Mouse (Mus musculus) G1E-ER4 (cell line): ENCODE measurements around the gene Tango2. TPM values are rescaled to one million over a fixed set of nuclear protein-coding genes. Genes with fewer than 3 reads are reported as not detected.

ENCODE experiments used
- GATA1 ChIP-seq: IDR thresholded peaks from one replicate; pipeline ENCODE4 v1.8.0; 2012; ENCODE audit warnings: low read length, inconsistent platforms
- polyA plus RNA-seq: library from polyadenylated mRNA; stranded (reverse); fragments of >175 nt; gene quantifications from 2 replicates; pipeline ENCODE4 v1.2.3, GENCODE M21; 2012

The Tango2 gene
- polyA plus RNA-seq: 36.6 and 47.4 TPM in 2 replicates

DNA sequence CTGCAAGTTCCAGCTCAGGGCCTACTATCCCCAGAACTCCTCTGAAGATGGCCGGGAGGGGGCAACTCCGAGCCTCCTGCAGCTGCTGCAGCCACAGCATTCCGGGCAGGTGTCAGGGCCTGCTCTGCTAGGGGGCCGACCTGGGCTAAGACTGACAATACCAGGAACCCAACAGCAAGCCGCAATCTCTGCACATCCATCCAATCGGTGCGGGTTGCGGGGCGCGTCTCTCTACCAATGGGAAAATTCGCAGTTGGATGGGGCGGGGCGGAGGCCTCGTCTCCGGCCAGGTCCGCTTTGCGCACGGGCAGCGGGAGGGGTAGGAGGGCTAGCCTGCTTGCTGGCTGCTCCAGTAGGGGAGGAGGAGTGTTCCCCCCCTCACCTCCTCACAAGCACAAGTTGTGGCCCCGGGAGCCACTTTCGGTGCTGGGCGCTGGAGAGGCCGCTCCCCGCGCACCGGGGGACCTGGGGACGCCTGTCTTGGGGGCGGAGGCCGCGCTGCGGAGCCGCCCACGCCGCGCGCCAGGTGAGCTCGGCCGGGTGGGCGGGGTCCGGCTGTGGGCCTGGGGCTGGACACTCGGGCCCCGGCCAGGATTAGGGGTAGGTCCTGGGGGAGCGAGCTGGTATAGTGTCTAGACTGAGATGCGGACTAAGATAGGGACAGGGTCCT, at the start of gene Tango2, which contains the start of gene Arvcf:
Gene Tango2 (minus strand): TSS at position 173 of the 670 bp plus-strand sequence.
Gene Arvcf (plus strand): TSS at position 252 of the 670 bp plus-strand sequence.
- no peak for TF ChIP-seq GATA1

DNA sequence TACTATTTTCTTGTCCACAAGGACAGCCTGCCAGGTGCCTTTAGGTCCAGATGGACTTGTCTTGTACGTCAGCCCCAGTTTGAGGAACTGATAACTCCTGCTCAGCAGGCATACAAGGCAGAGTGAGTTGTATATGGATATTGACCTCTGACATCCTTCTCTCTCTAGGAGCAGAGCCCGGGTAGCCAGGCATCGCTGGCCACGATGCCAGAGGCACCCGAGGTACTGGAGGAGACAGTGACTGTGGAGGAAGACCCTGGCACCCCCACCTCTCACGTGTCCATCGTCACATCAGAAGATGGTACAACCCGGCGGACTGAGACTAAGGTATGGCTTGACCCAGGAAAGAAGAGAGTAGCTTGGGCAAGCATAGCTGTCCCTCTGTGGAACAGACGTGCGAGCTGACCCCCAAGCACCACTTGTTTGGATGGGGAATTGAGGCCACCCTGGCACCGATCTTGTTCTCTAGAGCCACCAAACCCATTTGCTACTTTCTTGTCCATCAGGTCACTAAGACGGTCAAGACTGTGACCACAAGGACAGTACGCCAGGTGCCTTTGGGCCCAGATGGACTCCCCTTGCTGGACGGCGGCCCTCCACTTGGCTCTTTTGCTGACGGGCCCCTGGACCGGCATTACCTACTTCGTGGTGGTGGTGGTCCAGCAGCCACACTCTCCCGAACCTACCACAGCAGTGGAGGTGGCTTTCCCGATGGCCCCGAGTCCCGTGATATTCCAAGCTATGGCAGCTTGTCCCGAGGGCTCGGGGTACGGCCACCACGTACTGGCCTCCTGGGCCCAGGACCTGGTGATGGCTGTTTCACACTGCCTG, 49.1 kb upstream of the Tango2 start:
- no peak for TF ChIP-seq GATA1

DNA sequence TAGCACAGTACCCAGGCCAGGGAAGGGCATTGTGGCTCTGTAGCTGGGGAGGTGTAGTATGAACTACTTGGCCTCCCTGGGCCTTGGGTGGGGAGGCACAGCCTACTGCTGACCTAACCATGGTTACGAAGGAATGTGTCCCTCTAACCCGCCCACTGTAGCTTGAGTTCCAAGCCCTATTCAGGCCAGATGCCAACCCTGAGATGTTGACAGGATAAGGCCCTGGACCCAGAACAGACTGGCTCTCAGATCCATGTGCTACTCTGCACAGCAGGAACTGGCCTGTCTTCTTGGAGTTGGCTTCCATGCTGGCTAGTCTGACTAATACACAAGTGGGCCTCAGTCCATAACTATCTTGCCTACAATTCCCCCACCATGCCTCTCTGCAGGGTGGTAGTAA, 48.3 kb upstream of the Tango2 start:
- no peak for TF ChIP-seq GATA1

DNA sequence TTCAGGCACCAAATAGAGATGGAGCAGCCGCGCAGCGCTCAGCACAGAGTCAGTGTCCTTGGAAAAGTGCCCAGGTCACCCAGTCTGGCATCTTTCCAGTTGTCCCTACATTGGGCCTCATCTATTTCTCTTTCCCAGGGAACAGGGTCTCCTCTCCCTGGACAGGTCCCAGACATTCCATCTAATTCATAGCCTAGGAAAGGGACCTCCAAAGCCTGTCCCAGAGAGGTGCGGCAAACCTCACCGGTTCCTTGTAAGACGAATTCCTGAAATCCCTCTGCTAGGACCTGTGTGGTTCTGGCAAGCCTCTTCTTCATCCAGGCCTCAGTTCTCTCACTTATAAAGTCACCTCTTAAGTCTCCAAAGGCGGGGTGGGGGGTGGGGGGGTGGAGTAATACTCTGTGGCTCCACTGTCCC, 47.7 kb upstream of the Tango2 start:
- TF ChIP-seq GATA1: no peak

DNA sequence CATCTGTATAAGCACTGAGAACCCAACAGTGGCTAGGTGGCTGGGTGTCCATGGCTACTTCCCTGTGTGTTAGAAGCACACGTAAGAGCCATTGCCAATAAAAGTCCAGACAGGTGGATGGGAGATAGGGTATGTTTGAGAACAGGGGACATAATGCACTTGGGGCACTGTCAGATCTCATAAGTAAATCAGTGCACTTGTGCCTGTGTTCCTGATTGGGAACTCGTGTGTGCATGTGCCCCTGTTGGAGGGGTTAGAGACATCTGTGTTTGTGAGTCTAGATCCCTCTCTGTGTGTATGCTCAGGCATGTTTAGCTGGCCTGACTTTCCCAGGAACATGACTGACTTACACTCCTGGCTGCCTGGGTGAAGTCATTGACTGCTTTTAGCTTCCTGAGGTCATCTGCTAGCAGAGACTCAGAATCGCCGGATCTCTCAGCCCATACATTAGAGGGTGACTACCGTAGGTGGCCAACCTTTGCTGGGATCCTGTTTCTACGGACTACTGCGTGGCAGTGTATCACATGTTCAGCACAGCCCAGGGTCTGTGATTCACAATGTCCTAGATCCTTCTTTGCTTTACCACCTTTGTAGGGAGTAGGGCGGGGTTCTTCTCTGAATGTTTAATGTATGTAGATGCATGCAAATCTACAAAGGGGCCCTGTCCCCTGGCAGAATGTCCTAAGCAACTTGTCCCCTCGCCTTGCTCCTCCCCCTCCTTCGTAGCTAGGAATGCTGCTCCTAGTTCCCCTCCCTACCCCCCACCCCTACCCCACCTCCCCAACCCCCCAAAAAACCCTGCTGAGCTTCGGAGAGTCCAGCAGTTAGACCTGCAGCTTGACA, 47.1 kb upstream of the Tango2 start:
- TF ChIP-seq GATA1: no peak

DNA sequence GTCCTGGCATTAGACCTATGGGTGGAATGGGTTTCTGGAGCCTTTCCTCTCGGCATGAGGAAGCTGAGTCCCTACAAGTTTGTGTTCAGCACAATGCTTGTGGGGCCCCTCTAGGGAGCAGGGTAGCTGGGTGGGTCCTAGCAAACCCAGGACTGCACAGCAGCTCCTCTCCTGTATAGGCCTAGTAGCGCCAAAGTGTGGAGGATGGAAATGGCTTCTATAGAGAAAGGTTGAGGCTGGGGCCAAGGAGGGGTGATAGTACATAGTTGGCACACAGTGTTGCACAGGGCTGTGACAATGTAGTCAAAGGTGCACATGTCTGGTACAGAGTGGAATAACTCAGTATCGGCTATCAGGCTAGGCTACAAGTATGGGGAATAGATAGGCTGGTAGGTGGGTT, 46.2 kb upstream of the Tango2 start:
- TF ChIP-seq GATA1: no peak

DNA sequence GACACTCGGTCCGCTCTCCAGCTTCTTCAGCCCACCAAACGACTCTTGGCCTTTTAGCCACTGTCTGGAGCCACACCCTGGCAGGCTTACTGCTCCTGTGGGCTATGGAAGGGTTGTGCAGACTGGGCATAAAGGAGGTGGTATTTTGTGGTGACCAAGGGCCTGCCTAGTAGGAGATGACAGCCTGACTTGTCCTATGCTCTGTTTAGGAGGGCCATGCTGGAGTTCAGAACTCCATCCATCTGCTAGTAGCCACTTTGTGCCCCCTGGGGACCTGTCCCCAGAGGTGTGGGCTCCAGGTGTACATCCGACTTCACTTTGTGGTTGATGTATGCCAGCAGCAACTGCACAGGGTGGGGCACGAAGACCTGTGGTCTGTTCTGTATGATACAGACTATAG, 45.7 kb upstream of the Tango2 start:
- no peak for TF ChIP-seq GATA1

DNA sequence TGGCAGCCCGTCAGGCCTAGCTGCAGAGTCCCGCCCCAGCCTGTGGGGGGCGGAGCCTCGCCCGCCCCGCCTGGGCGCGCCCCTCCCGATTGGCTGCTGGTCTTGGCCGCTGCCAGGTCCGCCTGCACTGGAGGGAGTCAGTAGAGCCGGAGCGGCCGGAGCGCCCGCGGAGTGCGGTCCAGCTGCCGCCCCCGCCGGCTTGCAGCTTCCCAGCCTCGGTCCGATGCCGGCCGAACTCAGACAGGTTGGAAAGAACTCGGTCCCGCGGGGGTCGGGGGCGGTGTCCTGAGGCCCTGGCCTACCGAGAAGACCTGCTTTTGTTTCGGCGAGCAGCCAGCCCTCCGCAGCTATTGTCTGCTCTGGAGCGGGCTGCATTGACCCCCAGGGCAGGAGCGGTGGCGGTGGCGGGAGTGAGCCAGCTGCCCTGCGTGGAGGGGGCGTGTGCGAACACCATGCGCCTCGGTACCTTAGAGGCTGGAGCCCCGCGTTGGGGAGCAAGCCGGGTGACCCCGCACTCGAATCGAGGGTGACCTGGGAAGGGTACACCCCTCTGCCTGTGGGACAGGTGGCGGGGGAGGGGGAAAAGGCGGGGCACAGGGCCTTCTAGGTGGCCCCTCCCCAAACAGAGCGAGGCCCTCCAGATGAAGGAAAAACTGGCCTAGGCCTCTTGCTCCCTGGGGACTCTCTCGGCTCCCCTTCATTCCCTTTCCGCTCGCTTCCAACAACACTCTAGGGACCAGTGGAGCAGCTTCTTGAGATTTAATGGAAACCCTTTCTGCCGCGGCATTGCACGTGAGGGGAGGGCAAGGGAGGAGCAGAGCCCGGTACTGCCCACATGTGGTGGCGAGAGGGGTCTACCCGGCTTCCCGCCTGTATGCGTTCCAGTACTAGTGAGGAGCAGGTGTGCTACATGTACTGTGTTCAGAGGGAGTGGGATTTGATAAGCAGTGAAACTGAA, 44.8 kb upstream of the Tango2 start:
- TF ChIP-seq GATA1: no peak

DNA sequence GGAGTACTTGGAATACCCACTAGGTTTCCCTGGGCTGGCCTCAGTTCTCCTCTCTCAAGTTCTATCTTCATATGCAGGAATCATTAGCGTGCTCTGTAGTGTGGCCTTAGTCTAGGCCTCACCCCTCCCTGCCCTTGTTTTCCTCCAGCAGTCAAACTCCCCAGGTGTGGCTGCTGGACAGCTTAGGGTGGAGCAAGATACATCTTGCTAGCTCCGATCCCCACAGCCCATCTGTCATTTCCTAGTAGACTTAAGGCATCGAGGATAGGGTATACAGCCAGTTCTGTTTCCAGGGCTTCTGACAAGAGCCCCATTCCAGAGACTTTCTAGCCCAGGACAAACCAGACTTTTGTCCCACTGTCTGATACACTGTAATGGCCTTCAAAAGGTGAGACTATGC, 43.8 kb upstream of the Tango2 start:
- no peak for TF ChIP-seq GATA1

DNA sequence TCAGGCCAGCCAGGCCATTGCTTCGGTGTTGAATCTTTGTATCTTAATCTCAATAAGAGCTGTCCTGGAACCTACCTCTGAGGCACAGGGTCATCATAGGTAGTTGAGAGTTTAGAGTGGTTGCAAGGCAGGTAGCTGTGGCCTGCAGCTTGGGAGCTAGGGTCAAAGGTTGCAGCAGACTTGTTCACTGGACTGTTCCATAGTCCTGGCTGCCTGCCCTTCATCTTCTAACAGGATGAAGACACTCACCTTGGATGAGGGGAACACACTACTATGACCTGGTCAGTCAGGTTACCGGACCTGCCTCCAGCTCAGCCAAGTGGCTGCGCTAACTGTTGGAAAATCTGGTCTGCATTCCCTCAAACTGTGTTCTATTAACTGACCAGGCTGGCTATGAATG, 43.2 kb upstream of the Tango2 start:
- TF ChIP-seq GATA1: no peak

DNA sequence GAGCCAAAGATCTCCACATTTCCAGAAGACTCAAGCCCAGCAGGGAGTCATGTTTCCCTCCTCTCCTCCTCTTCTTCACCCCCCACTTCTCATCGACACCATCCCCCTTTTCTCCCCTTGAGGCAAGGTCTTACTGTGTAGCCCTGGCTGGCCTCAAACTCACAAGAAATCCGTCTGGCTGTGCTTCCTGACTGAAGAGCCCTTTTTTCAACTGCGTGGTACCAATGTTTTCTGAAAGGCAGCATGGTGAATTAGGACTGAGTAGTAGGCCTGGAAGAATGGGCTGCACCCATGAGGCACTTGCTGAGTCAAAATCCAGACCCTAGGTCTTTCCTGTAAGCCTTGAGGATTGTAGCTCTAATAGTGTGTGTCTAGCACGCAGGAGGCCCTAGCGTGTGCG, 42.5 kb upstream of the Tango2 start:
- TF ChIP-seq GATA1: no peak

DNA sequence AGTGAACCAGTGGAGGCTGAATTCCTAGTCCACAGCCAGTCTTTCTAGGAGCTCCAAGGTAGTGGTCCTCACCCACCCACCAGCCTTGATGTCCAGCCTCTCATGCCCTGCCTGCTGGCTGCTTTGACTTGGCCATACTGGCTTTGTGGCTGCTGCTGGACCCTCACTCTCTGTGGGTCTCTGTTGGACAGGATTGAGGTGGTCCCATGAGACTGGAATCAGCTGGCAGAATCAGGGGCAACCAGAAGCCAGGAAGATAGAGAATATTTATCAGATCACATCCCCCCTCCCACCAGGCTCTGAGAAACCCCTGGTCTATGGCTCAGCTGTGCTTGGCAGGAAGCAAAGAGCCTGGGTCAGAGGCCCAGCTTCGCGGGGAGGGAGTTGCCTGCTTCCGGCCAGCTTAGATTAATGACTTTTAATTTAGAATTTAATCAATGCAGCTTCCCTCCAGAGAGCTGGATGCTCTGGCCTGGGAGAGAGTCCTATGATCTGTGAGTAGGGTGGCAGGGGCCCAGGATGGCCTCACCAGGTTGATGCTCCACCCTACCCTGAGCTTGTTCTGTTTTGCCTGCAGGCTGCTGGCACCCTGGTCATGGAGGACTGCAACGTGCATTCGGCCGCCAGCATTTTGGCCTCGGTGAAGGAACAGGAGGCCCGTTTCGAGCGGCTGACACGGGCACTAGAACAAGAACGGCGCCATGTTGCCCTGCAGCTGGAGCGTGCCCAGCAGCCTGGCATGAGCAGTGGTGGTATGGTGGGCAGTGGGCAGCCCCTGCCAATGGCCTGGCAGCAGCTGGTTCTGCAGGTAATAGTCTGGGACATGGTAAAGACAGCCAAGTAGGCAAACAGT, 40.9 kb upstream of the Tango2 start:
- TF ChIP-seq GATA1: no peak

DNA sequence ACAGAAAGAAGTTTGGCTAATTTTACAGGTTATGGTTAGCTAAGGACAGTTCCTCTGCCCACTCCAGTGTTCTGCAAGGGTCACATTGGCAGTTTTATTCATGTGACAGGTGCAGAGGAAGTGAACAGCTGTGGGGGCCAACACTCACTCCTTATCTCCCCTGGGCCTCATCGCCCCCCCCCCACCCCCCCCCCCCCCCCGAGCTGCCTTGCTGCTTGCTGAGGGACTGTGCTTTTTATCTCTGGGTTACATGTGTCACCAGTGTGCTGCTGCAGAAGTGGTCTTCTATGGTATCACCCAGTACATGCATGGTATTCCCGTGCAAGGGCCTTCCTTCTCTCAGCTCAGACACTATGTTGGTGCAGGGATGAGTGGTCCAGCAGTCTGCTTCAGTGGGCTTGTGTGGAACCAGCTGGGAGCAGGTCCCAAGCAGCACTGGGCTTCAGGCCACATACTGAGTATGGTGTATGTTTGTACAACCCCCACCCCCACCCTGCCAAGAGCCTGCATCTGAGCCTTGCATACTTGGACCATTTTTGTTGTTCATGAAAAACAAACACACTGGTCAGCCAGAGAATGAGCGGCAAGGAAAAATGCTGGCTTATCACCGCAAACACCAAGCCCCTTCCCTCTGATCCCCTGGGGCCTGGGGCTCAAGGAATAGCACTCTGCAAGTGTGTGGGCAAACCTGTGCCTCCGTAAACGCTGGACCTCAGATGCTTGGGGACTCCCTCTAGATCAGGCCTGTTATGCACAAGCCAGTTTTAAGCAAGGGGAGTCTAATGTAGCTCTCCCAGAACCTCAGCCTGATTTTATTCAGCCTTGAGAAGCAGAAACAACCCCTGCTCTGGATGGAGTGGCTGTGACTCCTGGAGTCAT, 40.0 kb upstream of the Tango2 start:
- no peak for TF ChIP-seq GATA1

DNA sequence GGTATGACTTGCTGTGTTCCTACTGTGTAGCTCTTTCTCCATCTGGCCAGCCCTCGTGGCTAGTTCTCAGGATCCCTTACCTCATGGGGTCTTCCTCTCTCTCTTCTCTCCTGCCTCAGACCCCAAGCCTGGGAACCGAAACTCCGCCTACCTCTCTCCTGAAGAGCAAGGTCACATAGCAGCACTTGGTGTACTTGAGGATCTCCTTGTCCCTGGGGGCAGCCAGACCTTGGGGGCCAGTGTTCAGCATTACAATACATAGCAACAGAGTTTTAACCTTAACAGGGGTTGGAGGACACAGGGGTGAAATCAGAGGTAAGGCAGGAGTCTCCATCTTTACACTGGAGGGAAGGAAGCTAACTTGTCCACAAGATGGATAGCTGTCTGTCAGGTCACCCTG, 39.1 kb upstream of the Tango2 start:
- no peak for TF ChIP-seq GATA1
